Mouse (Mus musculus) midbrain, embryonic 15.5 days (tissue): ENCODE measurements around the gene Meox1. TPM values are rescaled to one million over a fixed set of nuclear protein-coding genes. Genes with fewer than 3 reads are reported as not detected.

ENCODE experiments used
- ATAC-seq: fragments of 200-750 bp; cut with Nextera tagmentation; replicated peaks from 2 replicates; pipeline ENCODE4 v1.8.0; 2017; ENCODE audit warnings: moderate TSS enrichment
- H3K27ac ChIP-seq: fragments of 300-500 bp; sonication (generic); 2 replicates; pipeline ENCODE4 v1.5.1; 2015; ENCODE audit warnings: mild to moderate bottlenecking, inconsistent platforms
- H3K27me3 ChIP-seq: fragments of 300-500 bp; sonication (generic); replicated peaks from 2 replicates; pipeline ENCODE4 v1.6.1; 2015; ENCODE audit warnings: inconsistent platforms
- H3K36me3 ChIP-seq: fragments of 300-500 bp; sonication (generic); replicated peaks from 2 replicates; pipeline ENCODE4 v1.6.1; 2015; ENCODE audit warnings: inconsistent platforms
- H3K4me1 ChIP-seq: fragments of 300-500 bp; sonication (generic); 2 replicates; pipeline ENCODE4 v1.6.1; 2015; ENCODE audit warnings: inconsistent platforms
- H3K4me2 ChIP-seq: fragments of 300-500 bp; sonication (generic); 2 replicates; pipeline ENCODE4 v1.6.1; 2015; ENCODE audit warnings: inconsistent platforms, mild to moderate bottlenecking, moderate library complexity
- H3K4me3 ChIP-seq: fragments of 300-500 bp; sonication (generic); 2 replicates; pipeline ENCODE4 v1.5.1; 2015; ENCODE audit warnings: mild to moderate bottlenecking, inconsistent platforms
- H3K9ac ChIP-seq: fragments of 300-500 bp; sonication (generic); 2 replicates; pipeline ENCODE4 v1.6.1; 2015; ENCODE audit warnings: mild to moderate bottlenecking, inconsistent platforms
- H3K9me3 ChIP-seq: fragments of 300-500 bp; sonication (generic); 2 replicates; pipeline ENCODE4 v1.6.1; 2016; ENCODE audit warnings: inconsistent platforms
- WGBS: fragments of 180-500 bp; shearing (Covaris S2); methylation state at CpG from one replicate; pipeline ENCODE4 v1.1.7; 2015; ENCODE audit warnings: mixed read lengths; 5-methylcytosine and 5-hydroxymethylcytosine counted together
- polyA plus RNA-seq: library from polyadenylated mRNA; unstranded; fragments of >200 nt; fragmentation: Nextera tagmentation; extraction: Ambion mirVana; gene quantifications from 2 replicates; pipeline ENCODE4 v1.2.1, GENCODE M21; 2015

Meox1 gene
- polyA plus RNA-seq, 1 experiment from 2014 or later: 0.57 TPM

DNA sequence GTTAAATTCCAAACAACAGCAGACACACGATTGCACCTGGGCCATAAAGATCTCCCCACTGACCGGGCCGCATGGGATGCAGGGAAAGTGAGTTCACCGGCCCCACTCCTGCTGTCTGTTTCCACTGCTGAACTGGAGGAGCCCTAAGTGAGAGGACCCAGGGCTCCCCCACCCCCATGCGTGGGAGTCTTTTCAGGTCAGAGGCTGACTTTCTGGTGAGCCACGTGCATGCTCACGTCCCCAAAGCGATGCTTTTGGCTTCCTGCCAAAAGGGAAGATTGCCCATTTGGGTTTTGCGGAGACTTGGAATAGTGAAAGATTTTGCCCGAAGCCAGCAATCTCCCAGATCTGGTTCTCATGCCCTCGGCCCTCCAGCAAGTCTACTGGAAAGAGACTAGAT, 2.7 kb downstream of the Meox1 start:
- no peak for ATAC-seq
- Histone ChIP-seq H3K4me2 (no peak overlapping the region), H3K27me3 (0 out of 2 replicates have a peak, but pooled peaks cover 6% of the 10 kb centered on the region), H3K9ac (no peak overlapping the region), H3K4me3 (no peak overlapping the region), H3K27ac (no peak overlapping the region), H3K9me3 (no peaks in the 10 kb centered on the region), H3K4me1 (peaks cover 20% of the 10 kb centered on the region), H3K36me3 (no peaks in the 10 kb centered on the region)
- 16% methylated on average over 11 of the region's 11 CpGs for WGBS

DNA sequence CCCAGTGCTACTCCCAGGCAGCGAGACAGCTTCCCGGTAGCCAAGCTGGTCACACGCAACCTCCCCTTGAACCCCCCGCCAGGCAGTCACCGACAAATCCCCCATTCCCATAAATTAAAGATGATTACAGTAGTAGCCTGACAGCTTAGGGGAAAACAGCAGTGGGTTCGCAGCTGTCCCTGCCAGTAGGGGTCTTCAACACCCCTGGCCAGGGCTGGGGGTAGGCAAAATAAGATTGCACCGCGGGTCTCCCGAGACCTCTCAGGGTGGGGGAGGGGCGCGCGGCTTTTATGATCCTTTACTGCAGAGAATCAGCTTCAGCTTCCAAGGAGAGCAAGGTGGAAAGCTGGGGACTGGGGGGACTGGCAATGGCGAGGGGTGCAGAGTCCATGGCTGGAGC, 4.4 kb downstream of the Meox1 start:
- ATAC-seq: no peak
- Histone ChIP-seq H3K27ac (no peak overlapping the region), H3K9me3 (no peaks in the 10 kb centered on the region), H3K27me3 (0 out of 2 replicates have a peak, but pooled peaks cover 3% of the 10 kb centered on the region), H3K4me1 (peaks cover 24% of the 10 kb centered on the region), H3K36me3 (no peaks in the 10 kb centered on the region), H3K9ac (0 out of 2 replicates have a peak overlapping the region, but pooled peaks have one; percentile 20), H3K4me3 (peak overlapping the region; percentile 19), H3K4me2 (peak overlapping the region; percentile 45)
- WGBS: 4% methylated on average over 13 of the region's 13 CpGs

DNA sequence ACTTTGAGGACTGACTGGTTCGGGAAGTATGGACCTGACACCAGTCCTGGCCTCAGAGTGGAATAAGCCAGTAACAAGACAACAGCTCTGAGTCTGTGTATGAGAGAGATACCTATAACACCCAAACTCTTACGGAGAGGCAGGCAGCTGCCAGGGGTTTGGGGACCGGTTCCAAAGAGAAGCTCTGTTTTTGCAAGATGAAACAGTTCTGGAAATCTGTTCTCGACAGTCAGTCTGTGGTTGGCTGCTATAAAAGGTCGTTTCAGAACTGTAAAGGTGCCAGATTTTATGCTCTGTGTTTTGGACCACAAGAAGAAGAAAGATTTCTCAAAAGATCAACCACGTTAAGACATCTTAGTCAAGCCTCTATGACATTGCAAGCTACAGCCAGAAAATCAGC, 5.4 kb downstream of the Meox1 start:
- H3K9me3 ChIP-seq: no peaks in the 10 kb centered on the region
- no peaks in the 10 kb centered on the region for H3K36me3 ChIP-seq
- H3K27me3 ChIP-seq: no peaks in the 10 kb centered on the region
- 59% methylated on average over 6 of the region's 6 CpGs for WGBS
- no peak overlapping the region for H3K27ac ChIP-seq
- H3K4me2 ChIP-seq: no peak overlapping the region
- no peak for ATAC-seq
- no peak overlapping the region for H3K4me3 ChIP-seq
- H3K4me1 ChIP-seq: peaks cover 24% of the 10 kb centered on the region
- no peak overlapping the region for H3K9ac ChIP-seq

DNA sequence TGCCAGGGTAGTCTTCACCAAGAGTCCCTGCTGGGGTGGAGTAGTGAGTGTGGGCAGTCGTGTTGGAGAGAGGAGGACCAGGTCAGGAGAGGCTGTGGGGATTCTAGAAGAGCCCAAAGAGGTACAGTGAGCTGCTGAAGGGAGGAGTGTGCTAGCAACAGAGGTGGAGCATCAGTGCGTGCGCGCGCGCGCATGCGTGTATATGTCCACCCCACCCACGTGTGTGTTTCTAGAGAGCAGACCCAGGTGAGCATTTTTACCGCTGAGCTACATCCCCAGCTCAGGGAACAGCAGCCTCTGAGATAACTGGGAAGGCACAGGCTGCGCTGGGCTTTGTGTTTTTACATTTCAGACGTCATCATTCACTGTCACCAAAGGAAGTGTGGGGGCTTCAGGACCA, 7.7 kb downstream of the Meox1 start:
- Histone ChIP-seq H3K4me1 (peaks cover 24% of the 10 kb centered on the region), H3K4me2 (no peak overlapping the region), H3K4me3 (no peak overlapping the region), H3K36me3 (no peaks in the 10 kb centered on the region), H3K9ac (no peak overlapping the region), H3K27ac (no peak overlapping the region), H3K9me3 (no peaks in the 10 kb centered on the region), H3K27me3 (no peaks in the 10 kb centered on the region)
- ATAC-seq: no peak
- WGBS: 88% methylated on average over 12 of the region's 12 CpGs

DNA sequence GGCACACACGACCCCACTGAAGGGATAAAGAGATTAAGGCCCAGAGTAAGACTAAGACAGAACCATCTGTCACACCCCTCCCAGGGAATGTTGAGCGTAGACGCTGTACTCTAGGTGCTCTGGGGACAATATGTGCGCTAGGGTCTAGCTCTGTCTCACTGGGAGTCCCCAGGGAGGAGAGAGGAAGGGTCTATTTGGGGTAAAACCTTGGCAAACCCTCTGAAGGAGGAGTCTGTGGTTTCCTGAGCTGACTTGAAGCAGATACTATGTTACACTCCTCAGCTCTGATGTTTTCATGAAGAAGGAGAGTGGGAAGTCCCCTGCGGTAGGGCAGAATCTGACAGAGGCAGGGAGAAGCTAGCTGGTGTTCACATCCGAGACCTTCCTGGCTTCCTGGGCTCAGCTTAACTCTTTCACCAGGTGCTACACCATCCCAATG, 8.3 kb downstream of the Meox1 start:
- no peak for ATAC-seq
- no peaks in the 10 kb centered on the region for H3K27me3 ChIP-seq
- H3K36me3 ChIP-seq: no peaks in the 10 kb centered on the region
- WGBS: 48% methylated on average over 6 of the region's 6 CpGs
- peaks cover 20% of the 10 kb centered on the region for H3K4me1 ChIP-seq
- H3K4me3 ChIP-seq: no peak overlapping the region
- H3K27ac ChIP-seq: 0 out of 2 replicates have a peak overlapping the region, but pooled peaks have one; percentile 10
- H3K9ac ChIP-seq: no peak overlapping the region
- no peak overlapping the region for H3K4me2 ChIP-seq
- H3K9me3 ChIP-seq: no peaks in the 10 kb centered on the region

DNA sequence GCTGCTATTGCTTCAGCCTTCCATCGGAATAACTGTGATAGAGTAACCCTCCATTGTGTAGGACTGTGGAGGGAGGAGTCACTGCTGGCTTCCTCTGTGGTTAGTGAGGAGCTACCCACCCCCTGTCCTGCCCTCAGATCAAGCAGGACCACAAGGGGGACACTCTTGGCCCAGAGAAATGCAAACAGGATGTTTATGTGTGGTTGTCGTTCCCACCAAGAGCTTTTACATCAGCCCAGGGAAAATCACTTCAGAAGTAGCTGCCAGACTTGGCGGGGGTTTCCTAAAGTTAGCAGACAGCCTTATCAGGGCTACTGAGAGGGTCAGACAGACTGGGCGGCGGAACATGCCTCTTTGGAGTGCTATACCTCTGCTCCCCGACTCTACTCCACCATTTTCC, 8.9 kb downstream of the Meox1 start:
- 63% methylated on average over 6 of the region's 6 CpGs for WGBS

DNA sequence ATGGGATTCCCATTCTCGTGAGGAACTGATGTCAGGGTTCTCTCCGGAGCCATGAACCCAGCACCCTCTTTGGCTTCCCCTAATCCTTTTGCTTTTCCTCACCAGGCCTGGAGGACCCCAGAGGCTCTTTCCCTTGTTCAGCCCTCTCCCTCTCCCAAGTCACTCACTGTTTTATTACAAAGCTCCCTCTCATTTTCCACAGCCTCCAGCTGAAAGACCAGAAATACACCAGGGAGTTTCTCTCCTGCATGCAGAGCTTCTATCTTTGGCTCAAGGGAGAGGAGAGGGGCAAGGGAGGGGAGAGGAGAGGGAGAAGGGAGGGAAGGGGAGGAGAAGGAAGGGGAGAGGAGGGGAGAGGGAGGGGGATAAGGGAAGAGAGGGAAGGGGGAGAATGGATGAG, 10.3 kb downstream of the Meox1 start:
- peaks cover 14% of the 10 kb centered on the region; the same call in 1 of the 2 replicates for H3K4me1 ChIP-seq
- no peak overlapping the region for H3K4me2 ChIP-seq
- H3K9ac ChIP-seq: no peak overlapping the region
- no peak overlapping the region for H3K4me3 ChIP-seq
- ATAC-seq: no peak
- 62% methylated on average over 2 of the region's 2 CpGs for WGBS
- no peaks in the 10 kb centered on the region for H3K9me3 ChIP-seq
- no peaks in the 10 kb centered on the region for H3K27me3 ChIP-seq
- H3K36me3 ChIP-seq: no peaks in the 10 kb centered on the region
- H3K27ac ChIP-seq: no peak overlapping the region

More for the DNA sequence above, 8.9 kb downstream of the Meox1 start:
- Histone ChIP-seq H3K9me3 (no peaks in the 10 kb centered on the region), H3K4me1 (peaks cover 20% of the 10 kb centered on the region), H3K4me2 (no peak overlapping the region), H3K4me3 (no peak overlapping the region), H3K27ac (0 out of 2 replicates have a peak overlapping the region, but pooled peaks have one; percentile 10), H3K36me3 (no peaks in the 10 kb centered on the region), H3K9ac (no peak overlapping the region), H3K27me3 (no peaks in the 10 kb centered on the region)
- no peak for ATAC-seq

DNA sequence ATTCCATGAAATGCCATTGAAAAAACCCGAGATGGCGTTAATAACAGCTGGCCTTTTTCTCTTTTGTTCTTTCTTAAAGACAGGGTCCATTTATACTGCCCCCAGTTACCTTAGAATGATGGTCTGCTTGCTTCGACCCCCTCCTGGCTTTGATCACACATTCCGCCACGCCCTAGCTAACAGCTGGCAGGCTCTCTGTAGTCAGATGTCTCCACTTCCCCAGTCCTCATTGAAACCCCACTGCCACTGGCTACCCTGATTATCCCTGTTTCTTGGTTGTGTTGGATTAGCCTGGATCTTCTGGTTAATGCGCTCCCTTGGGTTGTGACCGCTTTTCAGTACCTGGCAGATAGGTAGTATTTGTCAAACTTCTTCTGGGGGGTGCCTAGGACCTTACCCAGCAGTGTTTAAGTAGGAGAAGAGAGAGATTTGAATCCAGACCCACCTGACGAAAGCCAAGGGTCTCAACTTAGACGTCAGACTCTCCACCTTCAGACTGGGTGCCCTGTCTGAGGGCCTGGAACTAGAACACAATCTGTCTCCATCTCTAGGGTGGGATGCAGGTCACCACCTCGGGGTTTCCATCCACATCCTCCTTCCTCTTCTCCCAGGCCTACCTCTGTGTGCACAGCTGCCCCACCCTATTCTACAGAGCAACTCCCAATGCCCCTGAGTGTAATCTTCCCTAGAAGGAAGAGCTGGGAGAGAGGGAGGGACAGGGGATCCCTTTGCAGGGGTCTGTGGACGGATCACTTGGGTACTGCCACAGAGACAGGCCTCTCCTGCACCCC, 11.5 kb downstream of the Meox1 start:
- Histone ChIP-seq H3K36me3 (no peaks in the 10 kb centered on the region), H3K4me1 (peaks cover 18% of the 10 kb centered on the region; the same call in 1 of the 2 replicates), H3K9me3 (no peaks in the 10 kb centered on the region), H3K27ac (no peak overlapping the region), H3K4me3 (no peak overlapping the region), H3K27me3 (no peaks in the 10 kb centered on the region), H3K9ac (no peak overlapping the region), H3K4me2 (no peak overlapping the region)
- no peak for ATAC-seq
- 83% methylated on average over 11 of the region's 11 CpGs for WGBS

DNA sequence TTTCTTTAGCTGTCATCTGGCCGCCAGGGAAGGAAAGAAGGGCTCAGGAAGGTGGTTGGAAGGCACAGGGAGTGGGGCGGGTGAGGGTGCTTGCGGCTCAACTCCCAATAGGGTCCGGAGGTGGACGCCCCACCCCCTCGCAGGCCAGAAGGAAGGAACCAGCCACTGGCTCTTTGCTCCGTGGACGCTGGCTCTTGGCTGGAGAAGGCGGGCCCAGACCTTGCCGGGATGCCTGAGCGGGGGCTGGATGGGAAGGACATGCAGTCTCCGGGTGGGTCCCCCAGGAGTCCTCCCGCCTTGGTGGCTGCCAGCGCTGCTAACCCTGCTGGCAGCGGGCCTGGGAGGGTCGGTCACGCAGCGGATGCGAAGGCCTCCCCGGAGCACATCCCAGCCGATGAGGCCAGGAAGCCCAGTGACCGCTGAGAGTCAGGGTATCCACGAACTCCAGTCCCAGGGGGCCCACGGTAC, 12.5 kb downstream of the Meox1 start:
- Histone ChIP-seq H3K9me3 (no peaks in the 10 kb centered on the region), H3K27ac (no peak overlapping the region), H3K9ac (no peak overlapping the region), H3K4me2 (peak overlapping the region; percentile 37), H3K27me3 (no peaks in the 10 kb centered on the region), H3K4me3 (0 out of 2 replicates have a peak overlapping the region, but pooled peaks have one; percentile 7), H3K36me3 (no peaks in the 10 kb centered on the region), H3K4me1 (peaks cover 18% of the 10 kb centered on the region; the same call in 1 of the 2 replicates)
- no peak for ATAC-seq
- WGBS: 4% methylated on average over 24 of the region's 24 CpGs

DNA sequence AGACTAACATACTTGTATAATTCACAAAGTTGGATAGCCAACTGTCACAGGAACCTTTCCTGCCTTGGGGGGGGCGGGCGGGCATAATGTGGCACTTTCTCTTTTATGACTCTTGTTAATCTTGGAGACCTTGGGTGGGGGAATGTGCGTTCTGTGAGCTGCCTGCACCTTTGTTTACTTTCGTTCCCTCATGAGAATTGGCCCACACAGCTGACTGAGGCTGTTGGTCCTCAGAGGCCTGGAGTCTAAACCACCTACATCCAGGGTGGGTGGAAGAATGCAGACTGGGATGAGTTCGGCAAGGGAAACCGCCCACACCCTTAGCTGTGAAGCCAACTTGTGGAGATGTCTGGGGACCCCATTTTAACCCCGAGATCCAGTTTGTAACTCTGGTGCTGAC, 13.0 kb downstream of the Meox1 start:
- peak overlapping the region; percentile 37 for H3K4me2 ChIP-seq
- H3K9ac ChIP-seq: no peak overlapping the region
- WGBS: 61% methylated on average over 7 of the region's 7 CpGs
- H3K4me3 ChIP-seq: no peak overlapping the region
- H3K27me3 ChIP-seq: no peaks in the 10 kb centered on the region
- H3K9me3 ChIP-seq: no peaks in the 10 kb centered on the region
- ATAC-seq: no peak
- no peaks in the 10 kb centered on the region for H3K36me3 ChIP-seq
- no peak overlapping the region for H3K27ac ChIP-seq
- H3K4me1 ChIP-seq: peaks cover 18% of the 10 kb centered on the region; the same call in 1 of the 2 replicates

DNA sequence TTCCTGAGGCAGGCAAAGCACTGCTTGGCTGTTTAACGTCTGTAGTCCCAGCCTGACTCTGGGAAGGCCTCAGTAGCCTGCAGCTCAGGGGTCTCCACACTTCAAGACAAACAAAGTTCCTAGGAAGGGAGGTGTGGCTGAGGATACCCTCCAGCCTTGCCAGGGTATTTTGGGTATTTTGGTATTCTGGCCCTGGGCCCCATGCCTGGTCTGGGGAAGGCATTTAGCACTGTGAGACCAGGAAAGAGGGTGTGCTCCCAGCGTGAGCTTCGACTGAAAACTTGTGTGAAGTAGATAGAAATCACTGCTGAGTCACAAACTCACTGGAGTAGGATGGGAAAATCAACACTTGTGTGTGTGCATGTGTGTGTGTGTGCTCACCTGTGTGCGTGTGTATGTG, 14.5 kb downstream of the Meox1 start:
- no peaks in the 10 kb centered on the region for H3K9me3 ChIP-seq
- no peaks in the 10 kb centered on the region for H3K27me3 ChIP-seq
- H3K36me3 ChIP-seq: no peaks in the 10 kb centered on the region
- no peak overlapping the region for H3K9ac ChIP-seq
- H3K27ac ChIP-seq: no peak overlapping the region
- WGBS: 75% methylated on average over 4 of the region's 4 CpGs
- H3K4me3 ChIP-seq: no peak overlapping the region
- no peak for ATAC-seq
- H3K4me2 ChIP-seq: no peak overlapping the region
- peaks cover 19% of the 10 kb centered on the region for H3K4me1 ChIP-seq

DNA sequence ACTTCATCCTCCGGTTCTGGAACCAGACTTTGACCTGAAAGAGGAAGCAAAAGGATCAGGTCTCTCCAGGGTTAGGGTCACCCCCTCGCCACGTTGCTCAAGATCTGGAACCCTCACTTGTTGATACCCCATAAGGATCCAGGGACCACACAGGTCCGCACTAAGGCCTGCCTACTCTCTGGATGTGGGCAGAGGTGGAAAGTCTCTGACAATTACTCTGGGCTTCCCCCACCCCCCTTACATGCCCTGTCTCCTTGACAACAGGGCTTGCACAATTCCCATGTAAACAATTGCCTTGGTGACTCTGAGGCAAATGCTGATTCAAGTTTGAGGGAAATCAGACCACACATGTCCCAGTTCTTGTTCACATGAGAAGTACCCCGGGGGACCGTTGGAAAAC, 15.5 kb downstream of the Meox1 start:
- H3K27ac ChIP-seq: no peak overlapping the region
- H3K9ac ChIP-seq: no peak overlapping the region
- no peak overlapping the region for H3K4me2 ChIP-seq
- no peaks in the 10 kb centered on the region for H3K9me3 ChIP-seq
- no peaks in the 10 kb centered on the region for H3K27me3 ChIP-seq
- 58% methylated on average over 6 of the region's 6 CpGs for WGBS
- no peak for ATAC-seq
- peaks cover 19% of the 10 kb centered on the region for H3K4me1 ChIP-seq
- H3K36me3 ChIP-seq: no peaks in the 10 kb centered on the region
- no peak overlapping the region for H3K4me3 ChIP-seq

DNA sequence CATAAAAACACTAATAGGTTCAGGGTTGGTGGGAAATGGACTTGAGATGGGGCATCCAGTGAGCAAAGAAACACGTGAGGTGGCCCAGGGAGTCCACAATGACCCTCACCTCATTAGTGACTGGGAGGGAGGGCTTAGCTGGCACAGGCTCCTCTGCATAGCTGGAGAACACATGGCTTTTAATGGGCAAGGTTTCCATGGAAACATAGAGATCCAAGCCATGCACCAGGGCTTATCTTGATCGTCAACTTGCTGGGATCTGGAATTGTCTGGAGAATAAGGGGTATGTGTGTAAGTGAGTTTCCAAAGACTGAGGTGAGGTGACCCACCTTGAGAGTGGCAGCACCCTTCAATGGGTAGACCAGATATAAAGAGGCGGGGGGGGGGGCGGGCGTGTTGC, 19.2 kb downstream of the Meox1 start:
- Histone ChIP-seq H3K9ac (no peak overlapping the region), H3K4me3 (no peak overlapping the region), H3K9me3 (no peaks in the 10 kb centered on the region), H3K27me3 (no peaks in the 10 kb centered on the region), H3K27ac (no peak overlapping the region), H3K4me2 (no peak overlapping the region), H3K4me1 (peaks cover 13% of the 10 kb centered on the region), H3K36me3 (no peaks in the 10 kb centered on the region)
- peak; percentile 60; the same call in 1 of the 2 replicates for ATAC-seq
- 61% methylated on average over 5 of the region's 5 CpGs for WGBS
